Mouse (Mus musculus) bone marrow, adult 2 months (tissue): ENCODE measurements around the gene Fkbp6.

Source experiments
- CTCF ChIP-seq: fragments of 200-500 bp; IDR thresholded peaks from 2 replicates; pipeline ENCODE4 v1.5.1; 2011; ENCODE audit warnings: low read length, control low read depth; ENCODE audit not compliant: control insufficient read depth, insufficient read depth
- POLR2A ChIP-seq: fragments of 200-500 bp; IDR thresholded peaks from 2 replicates; pipeline ENCODE4 v1.6.1; 2011; ENCODE audit warnings: low read depth, mild to moderate bottlenecking, control low read depth, low read length, borderline replicate concordance; ENCODE audit not compliant: control insufficient read depth

- no peak for TF ChIP-seq CTCF
- TF ChIP-seq POLR2A = no peak
Observed at GRCm38 (mm10) chr5:135257559-135257958, 92.3 kb downstream of the Fkbp6 start.
